9 mouse cellular contexts compared by ENCODE assay signal in genomic region chr11:50886933-50887293, GRCm38 (mm10). TPM values are rescaled to one million over a fixed set of nuclear protein-coding genes. Genes with fewer than 3 reads are reported as not detected.
DNase-seq lines count a peak whose midpoint lies in the region; ATAC-seq lines count a peak whose summit lies in the region.
"Had no signal": no experiment of that assay in that cellular context is flagged by ENCODE, and none has a peak within 500 bp of the region (broad histone marks: within the 10 kb centered on the region; RNA-seq: fewer than 3 reads in every experiment).

No protein-coding gene starts in this region.

- peaks cover 8% of the 10 kb centered on the region; the same call in 1 of the 2 replicates for H3K4me1 ChIP-seq in limb, embryonic 11.5 days (ENCODE audit: control insufficient read depth, insufficient read depth, low read length)
- peaks cover 7% of the 10 kb centered on the region; the same call in 1 of the 2 replicates for H3K4me1 ChIP-seq in neural tube, embryonic 14.5 days (ENCODE audit: control insufficient read depth, insufficient read depth, low read length)

- peak; percentile 7 to 13 for DNase-seq in adrenal gland, postnatal 36 days
- DNase-seq in adrenal gland, adult 2 months, result no peak
- peak; percentile 36 to 44 for DNase-seq in right cerebral cortex, postnatal 10 days (ENCODE audit: low spot score in 2 of 2)
- DNase-seq in right cerebral cortex, adult 18-20 months, result no peak
- DNase-seq in limb, embryonic 11.5 days (ENCODE audit: low spot score), result no peak
- no peak for DNase-seq in thymus, adult 18-20 months

- H3K4me3 ChIP-seq in limb, embryonic 11.5 days (ENCODE audit: low read depth, low read length), result peak overlapping the region; percentile 28
- H3K4me3 ChIP-seq in neural tube, embryonic 14.5 days (ENCODE audit: low read depth, low read length), result peak overlapping the region; percentile 48

- 24% methylated on average over 10 of the region's 10 CpGs for WGBS in limb, embryonic 11.5 days
- 29% methylated on average over 10 of the region's 10 CpGs for WGBS in neural tube, embryonic 14.5 days

- H3K27ac ChIP-seq in limb, embryonic 11.5 days (replicated peaks; ENCODE audit: low read depth, low read length), result no peak overlapping the region
- H3K27ac ChIP-seq in neural tube, embryonic 14.5 days (ENCODE audit: low read depth, low read length), result peak overlapping the region; percentile 76

- peaks cover 9% of the 10 kb centered on the region; the same call in 1 of the 2 replicates for H3K36me3 ChIP-seq in limb, embryonic 11.5 days (ENCODE audit: control insufficient read depth, insufficient read depth, low read length)
- peaks cover 13% of the 10 kb centered on the region; the same call in 1 of the 2 replicates for H3K36me3 ChIP-seq in neural tube, embryonic 14.5 days (ENCODE audit: control insufficient read depth, insufficient read depth, low read length)

- peak overlapping the region; percentile 62 for H3K4me2 ChIP-seq in limb, embryonic 11.5 days (ENCODE audit: low read depth, severe bottlenecking)
- peak overlapping the region; percentile 74 for H3K4me2 ChIP-seq in neural tube, embryonic 14.5 days (ENCODE audit: low read depth, low read length)

- no peak for ATAC-seq in limb, embryonic 11.5 days (ENCODE audit: insufficient number of reproducible peaks, low FRiP score, low TSS enrichment, low read depth)
- ATAC-seq in neural tube, embryonic 14.5 days (ENCODE audit: low read depth), result peak; percentile 9
- no peak for ATAC-seq in cerebellum, adult (ENCODE audit: insufficient number of reproducible peaks, low FRiP score, low TSS enrichment)

- H3K27me3 ChIP-seq in limb, embryonic 11.5 days (ENCODE audit: control insufficient read depth, insufficient read depth, low read length), result no peaks in the 10 kb centered on the region
- H3K27me3 ChIP-seq in neural tube, embryonic 14.5 days (ENCODE audit: control insufficient read depth, insufficient read depth, low read length), result no peaks in the 10 kb centered on the region

- no peaks in the 10 kb centered on the region for H3K9me3 ChIP-seq in limb, embryonic 11.5 days (ENCODE audit: control insufficient read depth, low read length)
- peaks cover 4% of the 10 kb centered on the region; the same call in 1 of the 2 replicates for H3K9me3 ChIP-seq in neural tube, embryonic 14.5 days (ENCODE audit: control insufficient read depth, low read length)

- H3K9ac ChIP-seq in limb, embryonic 11.5 days (ENCODE audit: low read length), result peak overlapping the region; percentile 63
- peak overlapping the region; percentile 60 for H3K9ac ChIP-seq in neural tube, embryonic 14.5 days (replicated peaks; ENCODE audit: low read depth, low read length)

RNA-seq across cellular contexts. Expression of gene Zfp454, which starts 0.5 kb away (rescaled TPM):
- 1 to 10 TPM; 2.5 to 3.4 TPM for total RNA-seq in adrenal gland, postnatal 36 days (2021)
- total RNA-seq in adrenal gland, adult 2 months (2021), result 1 to 10 TPM; 2.6 to 4.9 TPM
- 0.11 and 0.32 TPM in 2 replicates for polyA plus RNA-seq in adrenal gland, adult 2 months (2012; rRNA removed)
- polyA plus RNA-seq in limb, embryonic 11.5 days (2014; fragmentation: Nextera tagmentation; extraction: Ambion mirVana), result 15.5 and 17.8 TPM in 2 replicates
- 10.8 and 13.8 TPM in 2 replicates for polyA plus RNA-seq in neural tube, embryonic 14.5 days (2014; fragmentation: Nextera tagmentation; extraction: Ambion mirVana)
- polyA plus RNA-seq: C2C12 had no signal

RNA-seq across cellular contexts. Expression of gene Zfp2, which starts 29.1 kb away (rescaled TPM):
- 1 to 10 TPM; 5.6 to 9.3 TPM for total RNA-seq in adrenal gland, postnatal 36 days (2021)
- 1 to 10 TPM; 6.5 to 7.9 TPM for total RNA-seq in adrenal gland, adult 2 months (2021)
- 0.71 and 0.96 TPM in 2 replicates for polyA plus RNA-seq in adrenal gland, adult 2 months (2012; rRNA removed)
- 16.6 and 21.3 TPM in 2 replicates for polyA plus RNA-seq in limb, embryonic 11.5 days (2014; fragmentation: Nextera tagmentation; extraction: Ambion mirVana)
- 48.0 and 55.8 TPM in 2 replicates for polyA plus RNA-seq in neural tube, embryonic 14.5 days (2014; fragmentation: Nextera tagmentation; extraction: Ambion mirVana)

RNA-seq across cellular contexts. Expression of gene Grm6, which starts 36.4 kb away (rescaled TPM):
- total RNA-seq in adrenal gland, postnatal 36 days (2021), result not detected
- not detected for total RNA-seq in adrenal gland, adult 2 months (2021)
- not detected in 2 replicates for polyA plus RNA-seq in adrenal gland, adult 2 months (2012; rRNA removed)
- polyA plus RNA-seq in limb, embryonic 11.5 days (2014; fragmentation: Nextera tagmentation; extraction: Ambion mirVana), result 0.11 and 0.16 TPM in 2 replicates
- not detected in 2 replicates for polyA plus RNA-seq in neural tube, embryonic 14.5 days (2014; fragmentation: Nextera tagmentation; extraction: Ambion mirVana)
- polyA plus RNA-seq: C2C12 had no signal

RNA-seq across cellular contexts. Expression of gene Zfp354b, which starts 44.5 kb away (rescaled TPM):
- total RNA-seq in adrenal gland, postnatal 36 days (2021), result 1 to 10 TPM; 2.8 TPM
- total RNA-seq in adrenal gland, adult 2 months (2021), result 1 to 10 TPM; 2.7 to 3.0 TPM
- polyA plus RNA-seq in adrenal gland, adult 2 months (2012; rRNA removed), result 0.06 and 0.11 TPM in 2 replicates
- polyA plus RNA-seq in limb, embryonic 11.5 days (2014; fragmentation: Nextera tagmentation; extraction: Ambion mirVana), result 1.2 and 1.3 TPM in 2 replicates
- polyA plus RNA-seq in neural tube, embryonic 14.5 days (2014; fragmentation: Nextera tagmentation; extraction: Ambion mirVana), result 5.0 TPM in 2 replicates

RNA-seq across cellular contexts. Expression of gene Zfp879, which starts 45.6 kb away (rescaled TPM):
- total RNA-seq in adrenal gland, postnatal 36 days (2021), result under 1 TPM; 0.56 to 0.69 TPM
- under 1 TPM; 0.69 to 0.93 TPM for total RNA-seq in adrenal gland, adult 2 months (2021)
- 0.03 and 0.10 TPM in 2 replicates for polyA plus RNA-seq in adrenal gland, adult 2 months (2012; rRNA removed)
- 1.2 and 1.5 TPM in 2 replicates for polyA plus RNA-seq in limb, embryonic 11.5 days (2014; fragmentation: Nextera tagmentation; extraction: Ambion mirVana)
- polyA plus RNA-seq in neural tube, embryonic 14.5 days (2014; fragmentation: Nextera tagmentation; extraction: Ambion mirVana), result 1.4 and 2.3 TPM in 2 replicates

Comparison
In these comparisons a context has a peak if more than half of its experiments do, and no peak if none do; other contexts are left out.
1. DNase-seq: peak in adrenal gland, postnatal 36 days (2 of 2) and right cerebral cortex, postnatal 10 days (2 of 2); none in adrenal gland, adult 2 months (single experiment), right cerebral cortex, adult 18-20 months (single experiment), limb, embryonic 11.5 days (single experiment) and thymus, adult 18-20 months (0 of 2).